ENCODE assay signal across 8 mouse cellular contexts in genomic region chr9:100569798-100570625, GRCm38 (mm10). TPM values are rescaled to one million over a fixed set of nuclear protein-coding genes. Genes with fewer than 3 reads are reported as not detected.
DNase-seq lines count a peak whose midpoint lies in the region; ATAC-seq lines count a peak whose summit lies in the region.

No protein-coding gene starts in this region.

- H3K9me3 ChIP-seq in embryonic facial prominence, embryonic 14.5 days (ENCODE audit: control insufficient read depth, low read length) = no peaks in the 10 kb centered on the region
- no peaks in the 10 kb centered on the region for H3K9me3 ChIP-seq in heart, embryonic 14.5 days (ENCODE audit: control insufficient read depth, low read length)
- no peaks in the 10 kb centered on the region for H3K9me3 ChIP-seq in kidney, embryonic 15.5 days (replicated peaks)
- H3K9me3 ChIP-seq in liver, embryonic 11.5 days (ENCODE audit: control insufficient read depth, low read length) = no peaks in the 10 kb centered on the region
- no peaks in the 10 kb centered on the region for H3K9me3 ChIP-seq in midbrain, embryonic 16.5 days (replicated peaks; ENCODE audit: control insufficient read depth, low read length, poor library complexity, severe bottlenecking)

- H3K27me3 ChIP-seq in embryonic facial prominence, embryonic 14.5 days (replicated peaks; ENCODE audit: control insufficient read depth, insufficient read depth, low read length) = no peaks in the 10 kb centered on the region
- no peaks in the 10 kb centered on the region for H3K27me3 ChIP-seq in heart, embryonic 14.5 days (ENCODE audit: control insufficient read depth, insufficient read depth, low read length)
- H3K27me3 ChIP-seq in kidney, embryonic 15.5 days = 0 out of 2 replicates have a peak, but pooled peaks cover 3% of the 10 kb centered on the region
- H3K27me3 ChIP-seq in liver, embryonic 11.5 days (replicated peaks; ENCODE audit: control insufficient read depth, insufficient read depth, low read length) = peaks cover 20% of the 10 kb centered on the region
- no peaks in the 10 kb centered on the region for H3K27me3 ChIP-seq in midbrain, embryonic 16.5 days (ENCODE audit: control insufficient read depth, insufficient read depth, low read depth, low read length)

- H3K27ac ChIP-seq in embryonic facial prominence, embryonic 14.5 days (replicated peaks; ENCODE audit: low read depth, low read length) = no peak overlapping the region
- H3K27ac ChIP-seq in heart, embryonic 14.5 days (replicated peaks in 1 of 2; ENCODE audit: control insufficient read depth in 1 of 2, insufficient read depth in 1 of 2, low read depth in 2 of 2, low read length in 2 of 2) = 0 out of 4 replicates have a peak overlapping the region, but pooled peaks of 1 of the 2 experiments have one; percentile 51
- 0 out of 2 replicates have a peak overlapping the region, but pooled peaks have one; percentile 30 for H3K27ac ChIP-seq in kidney, embryonic 15.5 days
- no peak overlapping the region for H3K27ac ChIP-seq in liver, embryonic 11.5 days (ENCODE audit: low read depth, low read length)
- peak overlapping the region; percentile 80 for H3K27ac ChIP-seq in midbrain, embryonic 16.5 days (ENCODE audit: low read length)

- ATAC-seq in embryonic facial prominence, embryonic 14.5 days (ENCODE audit: low read depth) = peak; percentile 34; the same call in 1 of the 2 replicates
- ATAC-seq in heart, embryonic 14.5 days (ENCODE audit: insufficient number of reproducible peaks, insufficient read depth, low FRiP score, low read depth) = peak; percentile 62
- peak; percentile 52 for ATAC-seq in kidney, embryonic 15.5 days (replicated peaks; ENCODE audit: low FRiP score)
- peak; percentile 53; the same call in 1 of the 2 replicates for ATAC-seq in liver, embryonic 11.5 days (replicated peaks; ENCODE audit: low FRiP score)
- 0 out of 2 replicates have a peak, but pooled peaks have one; percentile 47 for ATAC-seq in midbrain, embryonic 16.5 days

- peak overlapping the region; percentile 87 for H3K4me2 ChIP-seq in embryonic facial prominence, embryonic 14.5 days (ENCODE audit: low read depth, low read length)
- H3K4me2 ChIP-seq in heart, embryonic 14.5 days (ENCODE audit: low read length) = peak overlapping the region; percentile 84
- H3K4me2 ChIP-seq in kidney, embryonic 15.5 days = peak overlapping the region; percentile 96
- H3K4me2 ChIP-seq in liver, embryonic 11.5 days = peak overlapping the region; percentile 90
- peak overlapping the region; percentile 86 for H3K4me2 ChIP-seq in midbrain, embryonic 16.5 days (ENCODE audit: low read length)

- peak overlapping the region; percentile 79 for H3K9ac ChIP-seq in embryonic facial prominence, embryonic 14.5 days (ENCODE audit: low read depth, low read length)
- H3K9ac ChIP-seq in heart, embryonic 14.5 days (ENCODE audit: low read length) = peak overlapping the region; percentile 81
- peak overlapping the region; percentile 65 for H3K9ac ChIP-seq in kidney, embryonic 15.5 days
- H3K9ac ChIP-seq in liver, embryonic 11.5 days (ENCODE audit: low read depth, low read length) = peak overlapping the region; percentile 58
- H3K9ac ChIP-seq in midbrain, embryonic 16.5 days (ENCODE audit: low read depth, low read length) = peak overlapping the region; percentile 84

- no peaks in the 10 kb centered on the region for H3K36me3 ChIP-seq in embryonic facial prominence, embryonic 14.5 days (ENCODE audit: control insufficient read depth, insufficient read depth, low read length)
- no peaks in the 10 kb centered on the region for H3K36me3 ChIP-seq in heart, embryonic 14.5 days (ENCODE audit: control insufficient read depth, insufficient read depth, low read length)
- H3K36me3 ChIP-seq in kidney, embryonic 15.5 days = no peaks in the 10 kb centered on the region
- no peaks in the 10 kb centered on the region for H3K36me3 ChIP-seq in liver, embryonic 11.5 days (ENCODE audit: control insufficient read depth, insufficient read depth, low read length)
- H3K36me3 ChIP-seq in midbrain, embryonic 16.5 days (ENCODE audit: control insufficient read depth, insufficient read depth, low read length) = no peaks in the 10 kb centered on the region

- WGBS in embryonic facial prominence, embryonic 14.5 days = 13% methylated on average over 31 of the region's 32 CpGs
- WGBS in heart, embryonic 14.5 days = 5% methylated on average over 32 of the region's 32 CpGs
- 10% methylated on average over 32 of the region's 32 CpGs for WGBS in kidney, embryonic 15.5 days
- 10% methylated on average over 32 of the region's 32 CpGs for WGBS in liver, embryonic 11.5 days
- WGBS in midbrain, embryonic 16.5 days = 12% methylated on average over 32 of the region's 32 CpGs

- peak overlapping the region; percentile 67 for H3K4me3 ChIP-seq in embryonic facial prominence, embryonic 14.5 days (ENCODE audit: low read depth, low read length)
- peak overlapping the region; percentile 68 to 71 for H3K4me3 ChIP-seq in heart, embryonic 14.5 days (ENCODE audit: control insufficient read depth in 1 of 2, insufficient read depth in 1 of 2, low read depth in 1 of 2, low read length in 2 of 2)
- peak overlapping the region; percentile 72 for H3K4me3 ChIP-seq in kidney, embryonic 15.5 days (replicated peaks)
- H3K4me3 ChIP-seq in liver, embryonic 11.5 days (ENCODE audit: low read depth, low read length) = peak overlapping the region; percentile 64
- peak overlapping the region; percentile 77 for H3K4me3 ChIP-seq in midbrain, embryonic 16.5 days (ENCODE audit: low read depth, low read length)

- H3K4me1 ChIP-seq in embryonic facial prominence, embryonic 14.5 days (ENCODE audit: control insufficient read depth, insufficient read depth, low read length) = peaks cover 9% of the 10 kb centered on the region; the same call in 1 of the 2 replicates
- H3K4me1 ChIP-seq in heart, embryonic 14.5 days (ENCODE audit: control insufficient read depth in 2 of 2, insufficient read depth in 2 of 2, low read length in 2 of 2) = 0 out of 4 replicates have a peak, but pooled peaks cover 2 to 3% of the 10 kb centered on the region in 2 experiments
- H3K4me1 ChIP-seq in kidney, embryonic 15.5 days = peaks cover 13% of the 10 kb centered on the region; the same call in 1 of the 2 replicates
- H3K4me1 ChIP-seq in liver, embryonic 11.5 days (replicated peaks; ENCODE audit: control insufficient read depth, insufficient read depth, low read length) = peaks cover 3% of the 10 kb centered on the region; the same call in 1 of the 2 replicates
- peaks cover 6% of the 10 kb centered on the region for H3K4me1 ChIP-seq in midbrain, embryonic 16.5 days (ENCODE audit: control insufficient read depth, insufficient read depth, low read length)

- peak; percentile 34 for DNase-seq in urinary bladder, postnatal 14 days (ENCODE audit: low spot score)
- DNase-seq in urinary bladder, postnatal 4 days (ENCODE audit: low spot score in 2 of 2) = no peak
- DNase-seq in embryonic facial prominence, embryonic 14.5 days (ENCODE audit: low spot score) = peak; percentile 48
- peak; percentile 43 for DNase-seq in liver, embryonic 11.5 days (ENCODE audit: low spot score)
- DNase-seq in thymus, postnatal 14 days = peak; percentile 30

RNA-seq across cellular contexts. Expression of gene Slc35g2, which starts 0.9 kb away (rescaled TPM):
- polyA plus RNA-seq in embryonic facial prominence, embryonic 14.5 days (2014; fragmentation: Nextera tagmentation; extraction: Ambion mirVana) = 6.2 and 6.3 TPM in 2 replicates
- 10.3 and 11.0 TPM in 2 replicates for polyA plus RNA-seq in heart, embryonic 14.5 days (2014; fragmentation: Nextera tagmentation; extraction: Ambion mirVana)
- 4.5 and 5.6 TPM in 2 replicates for polyA plus RNA-seq in kidney, embryonic 15.5 days (2015; fragmentation: Nextera tagmentation; extraction: Ambion mirVana)
- polyA plus RNA-seq in liver, embryonic 11.5 days (2014; fragmentation: Nextera tagmentation; extraction: Ambion mirVana) = 2.4 and 4.1 TPM in 2 replicates
- 19.4 and 21.9 TPM in 2 replicates for polyA plus RNA-seq in midbrain, embryonic 16.5 days (2015; fragmentation: Nextera tagmentation; extraction: Ambion mirVana)

RNA-seq across cellular contexts. Expression of gene Nck1, which starts 24.1 kb away (rescaled TPM):
- polyA plus RNA-seq in embryonic facial prominence, embryonic 14.5 days (2014; fragmentation: Nextera tagmentation; extraction: Ambion mirVana) = 70.1 and 78.7 TPM in 2 replicates
- 56.2 and 61.7 TPM in 2 replicates for polyA plus RNA-seq in heart, embryonic 14.5 days (2014; fragmentation: Nextera tagmentation; extraction: Ambion mirVana)
- polyA plus RNA-seq in kidney, embryonic 15.5 days (2015; fragmentation: Nextera tagmentation; extraction: Ambion mirVana) = 71.5 and 76.8 TPM in 2 replicates
- polyA plus RNA-seq in liver, embryonic 11.5 days (2014; fragmentation: Nextera tagmentation; extraction: Ambion mirVana) = 51.6 and 51.9 TPM in 2 replicates
- polyA plus RNA-seq in midbrain, embryonic 16.5 days (2015; fragmentation: Nextera tagmentation; extraction: Ambion mirVana) = 62.0 and 65.1 TPM in 2 replicates

RNA-seq across cellular contexts. Expression of gene Stag1, which starts 27.6 kb away (rescaled TPM):
- 40.9 and 41.9 TPM in 2 replicates for polyA plus RNA-seq in embryonic facial prominence, embryonic 14.5 days (2014; fragmentation: Nextera tagmentation; extraction: Ambion mirVana)
- polyA plus RNA-seq in heart, embryonic 14.5 days (2014; fragmentation: Nextera tagmentation; extraction: Ambion mirVana) = 34.4 and 34.8 TPM in 2 replicates
- polyA plus RNA-seq in kidney, embryonic 15.5 days (2015; fragmentation: Nextera tagmentation; extraction: Ambion mirVana) = 45.0 and 48.9 TPM in 2 replicates
- polyA plus RNA-seq in liver, embryonic 11.5 days (2014; fragmentation: Nextera tagmentation; extraction: Ambion mirVana) = 32.3 and 39.4 TPM in 2 replicates
- polyA plus RNA-seq in midbrain, embryonic 16.5 days (2015; fragmentation: Nextera tagmentation; extraction: Ambion mirVana) = 26.5 and 32.8 TPM in 2 replicates

Comparison
In these comparisons a context has a peak if more than half of its experiments do, and no peak if none do; other contexts are left out.
1. DNase-seq: peak in urinary bladder, postnatal 14 days (single experiment), embryonic facial prominence, embryonic 14.5 days (single experiment), liver, embryonic 11.5 days (single experiment) and thymus, postnatal 14 days (single experiment); none in urinary bladder, postnatal 4 days (0 of 2).
2. H3K27ac ChIP-seq: peak in kidney, embryonic 15.5 days (single experiment) and midbrain, embryonic 16.5 days (single experiment); none in embryonic facial prominence, embryonic 14.5 days (single experiment) and liver, embryonic 11.5 days (single experiment).
3. Peak in every context shown above with its lines, with median percentiles within 50 percentile points of each other: ATAC-seq, H3K4me2 ChIP-seq, H3K4me3 ChIP-seq and H3K9ac ChIP-seq.